Mouse (Mus musculus): Measurements from ENCODE around the gene Slc6a3. TPM values are rescaled to one million over a fixed set of nuclear protein-coding genes. Genes with fewer than 3 reads are reported as not detected.

The Slc6a3 gene
- polyA plus RNA-seq, 1 experiment from 2014 or later: not detected

DNA sequence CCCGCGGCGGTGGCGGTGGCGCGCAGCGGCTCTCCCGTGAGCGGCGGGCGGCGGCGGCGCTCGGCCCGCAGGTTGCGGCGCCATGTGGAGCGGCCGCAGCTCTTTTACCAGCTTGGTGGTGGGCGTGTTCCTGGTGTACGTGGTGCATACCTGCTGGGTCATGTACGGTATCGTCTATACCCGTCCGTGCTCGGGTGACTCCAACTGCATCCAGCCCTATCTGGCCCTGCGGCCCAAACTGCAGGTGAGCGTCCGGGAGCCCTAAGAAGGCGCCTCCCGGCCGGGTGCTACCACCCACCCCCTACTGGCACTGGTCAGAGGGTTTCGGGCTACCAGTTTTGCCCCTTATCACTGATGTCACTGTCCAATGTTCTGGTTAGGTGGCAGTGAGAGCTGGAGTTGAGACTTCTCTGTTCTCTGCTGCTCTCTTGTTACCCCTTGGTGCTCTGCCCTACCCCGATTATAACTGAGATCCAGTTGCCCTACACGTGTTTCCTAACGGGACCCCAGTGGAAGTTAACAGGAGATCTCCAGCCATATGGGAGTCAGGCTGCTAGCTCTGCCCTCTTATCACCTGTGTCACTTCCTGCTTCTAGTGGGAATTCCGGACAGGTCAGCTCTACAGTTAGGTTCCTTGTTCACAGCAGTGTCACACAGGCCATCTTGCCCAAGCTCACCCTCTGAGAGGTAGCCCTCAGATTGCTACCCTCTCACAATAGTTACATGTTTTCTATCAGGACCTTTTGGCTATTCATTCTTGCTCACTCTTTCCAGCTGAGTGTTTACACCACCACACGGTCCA lies 67.8 kb downstream of the Slc6a3 start:
- Histone ChIP-seq H3K9me3 (ENCODE audit: control insufficient read depth, low read length) (no peaks in the 10 kb centered on the region), H3K9ac (ENCODE audit: low read length) (peak overlapping the region; percentile 79), H3K27ac (replicated peaks) (peak overlapping the region; percentile 73), H3K4me1 (replicated peaks; ENCODE audit: control insufficient read depth, insufficient read depth) (peaks cover 4% of the 10 kb centered on the region; the same call in 1 of the 2 replicates), H3K27me3 (ENCODE audit: control insufficient read depth, insufficient read depth, low read length) (no peaks in the 10 kb centered on the region), H3K36me3 (ENCODE audit: control insufficient read depth, insufficient read depth, low read length) (peaks cover 14% of the 10 kb centered on the region), H3K4me2 (replicated peaks; ENCODE audit: low read depth) (peak overlapping the region; percentile 95), H3K4me3 (ENCODE audit: low read depth, low read length) (peak overlapping the region; percentile 73)
- 2% methylated on average over 39 of the region's 39 CpGs for WGBS
- TF ChIP-seq CTCF (IDR thresholded peaks at IDR 0.05; ENCODE audit: low read depth) (no peak), EP300 (optimal IDR thresholded peaks at IDR 0.05) (no peak)
- DNase-seq (ENCODE audit: low spot score) (no peak), ATAC-seq (ENCODE audit: low FRiP score, low TSS enrichment) (peak; percentile 83)

DNA sequence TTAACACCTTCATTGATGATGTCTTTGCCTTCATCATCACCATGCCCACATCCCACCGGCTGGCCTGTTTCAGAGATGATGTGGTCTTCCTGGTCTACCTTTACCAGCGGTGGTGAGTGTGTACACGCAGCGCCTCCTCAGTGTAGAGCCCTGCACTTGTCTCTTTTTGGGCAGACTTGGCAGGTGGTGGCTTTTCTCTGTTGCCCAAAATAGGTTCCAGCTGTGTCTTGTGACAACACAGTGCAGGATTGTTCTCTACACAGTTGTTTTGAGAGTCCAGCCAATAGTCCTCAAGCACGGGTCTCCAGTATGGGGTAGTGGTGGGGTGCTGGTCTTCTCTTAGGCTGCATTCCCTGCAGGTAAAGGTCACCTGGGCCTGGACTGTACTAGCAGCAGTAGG lies 81.9 kb downstream of the Slc6a3 start:
- ATAC-seq (ENCODE audit: low FRiP score, low TSS enrichment): no peak
- 91% methylated on average over 5 of the region's 5 CpGs for WGBS

DNA sequence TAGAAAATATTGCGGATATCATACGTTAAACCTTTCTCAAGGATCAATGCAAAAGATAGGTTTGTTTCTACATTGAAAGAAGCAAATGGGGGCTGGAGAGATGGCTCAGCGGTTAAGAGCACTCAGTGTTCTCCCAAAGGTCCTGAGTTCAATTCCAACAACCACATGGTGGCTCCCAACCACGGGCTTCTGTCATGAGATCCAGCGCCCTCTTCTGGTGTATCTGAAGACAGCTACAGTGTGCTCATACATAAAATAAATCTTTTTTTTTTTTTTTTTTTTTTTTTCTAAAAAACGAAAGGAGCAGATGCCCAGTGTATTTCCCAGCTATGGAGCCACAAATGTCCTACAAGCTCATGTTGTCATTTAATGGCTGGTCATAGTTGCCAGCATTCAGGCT lies 84.1 kb downstream of the Slc6a3 start:
- TF ChIP-seq CTCF (IDR thresholded peaks at IDR 0.05; ENCODE audit: low read depth): peak; percentile 49
- TF ChIP-seq EP300 (optimal IDR thresholded peaks at IDR 0.05): no peak
- ATAC-seq (ENCODE audit: low FRiP score, low TSS enrichment) (no peak), DNase-seq (ENCODE audit: low spot score) (no peak)
- Histone ChIP-seq H3K27ac (replicated peaks) (no peak overlapping the region), H3K36me3 (ENCODE audit: control insufficient read depth, insufficient read depth, low read length) (peaks cover 33% of the 10 kb centered on the region), H3K4me2 (replicated peaks; ENCODE audit: low read depth) (no peak overlapping the region), H3K9me3 (ENCODE audit: control insufficient read depth, low read length) (no peaks in the 10 kb centered on the region), H3K9ac (ENCODE audit: low read length) (no peak overlapping the region), H3K27me3 (ENCODE audit: control insufficient read depth, insufficient read depth, low read length) (no peaks in the 10 kb centered on the region), H3K4me1 (replicated peaks; ENCODE audit: control insufficient read depth, insufficient read depth) (no peaks in the 10 kb centered on the region), H3K4me3 (ENCODE audit: low read depth, low read length) (no peak overlapping the region)
- 70% methylated on average over 6 of the region's 6 CpGs for WGBS

More for the DNA sequence above, 81.9 kb downstream of the Slc6a3 start:
- Histone ChIP-seq H3K9me3 (ENCODE audit: control insufficient read depth, low read length) (no peaks in the 10 kb centered on the region), H3K4me2 (replicated peaks; ENCODE audit: low read depth) (no peak overlapping the region), H3K36me3 (ENCODE audit: control insufficient read depth, insufficient read depth, low read length) (peaks cover 43% of the 10 kb centered on the region), H3K4me1 (replicated peaks; ENCODE audit: control insufficient read depth, insufficient read depth) (no peaks in the 10 kb centered on the region), H3K9ac (ENCODE audit: low read length) (no peak overlapping the region), H3K27me3 (ENCODE audit: control insufficient read depth, insufficient read depth, low read length) (no peaks in the 10 kb centered on the region), H3K4me3 (ENCODE audit: low read depth, low read length) (no peak overlapping the region), H3K27ac (replicated peaks) (no peak overlapping the region)
- TF ChIP-seq CTCF (IDR thresholded peaks at IDR 0.05; ENCODE audit: low read depth) (no peak), EP300 (optimal IDR thresholded peaks at IDR 0.05) (no peak)
- no peak for DNase-seq (ENCODE audit: low spot score)

DNA sequence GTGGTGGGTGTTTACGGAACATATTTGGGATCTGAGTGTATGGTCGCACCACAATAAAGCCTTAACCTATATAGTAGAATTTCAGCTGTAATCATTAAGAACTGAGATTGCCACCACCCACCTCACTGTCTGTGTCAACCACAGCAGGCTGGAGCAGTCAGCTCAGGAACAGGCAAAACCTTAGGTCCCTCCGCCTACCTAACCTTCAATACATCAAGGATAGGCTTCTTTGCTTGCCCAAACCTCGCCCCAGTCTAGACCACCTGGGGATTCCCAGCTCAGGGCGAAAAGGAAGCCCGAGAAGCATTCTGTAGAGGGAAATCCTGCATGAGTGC lies 89.8 kb downstream of the Slc6a3 start:
- ATAC-seq (ENCODE audit: low FRiP score, low TSS enrichment) (no peak; the same call in 1 of the 2 replicates), DNase-seq (ENCODE audit: low spot score) (no peak)
- WGBS: 40% methylated on average over 6 of the region's 6 CpGs
- Histone ChIP-seq H3K4me3 (ENCODE audit: low read depth, low read length) (peak overlapping the region; percentile 53), H3K36me3 (ENCODE audit: control insufficient read depth, insufficient read depth, low read length) (peaks cover 3% of the 10 kb centered on the region; the same call in 1 of the 2 replicates), H3K27me3 (ENCODE audit: control insufficient read depth, insufficient read depth, low read length) (no peaks in the 10 kb centered on the region), H3K4me1 (replicated peaks; ENCODE audit: control insufficient read depth, insufficient read depth) (no peaks in the 10 kb centered on the region), H3K4me2 (replicated peaks; ENCODE audit: low read depth) (peak overlapping the region; percentile 90), H3K27ac (replicated peaks) (no peak overlapping the region), H3K9ac (ENCODE audit: low read length) (no peak overlapping the region), H3K9me3 (ENCODE audit: control insufficient read depth, low read length) (no peaks in the 10 kb centered on the region)
- TF ChIP-seq EP300 (optimal IDR thresholded peaks at IDR 0.05): no peak
- TF ChIP-seq CTCF (IDR thresholded peaks at IDR 0.05; ENCODE audit: low read depth): no peak

DNA sequence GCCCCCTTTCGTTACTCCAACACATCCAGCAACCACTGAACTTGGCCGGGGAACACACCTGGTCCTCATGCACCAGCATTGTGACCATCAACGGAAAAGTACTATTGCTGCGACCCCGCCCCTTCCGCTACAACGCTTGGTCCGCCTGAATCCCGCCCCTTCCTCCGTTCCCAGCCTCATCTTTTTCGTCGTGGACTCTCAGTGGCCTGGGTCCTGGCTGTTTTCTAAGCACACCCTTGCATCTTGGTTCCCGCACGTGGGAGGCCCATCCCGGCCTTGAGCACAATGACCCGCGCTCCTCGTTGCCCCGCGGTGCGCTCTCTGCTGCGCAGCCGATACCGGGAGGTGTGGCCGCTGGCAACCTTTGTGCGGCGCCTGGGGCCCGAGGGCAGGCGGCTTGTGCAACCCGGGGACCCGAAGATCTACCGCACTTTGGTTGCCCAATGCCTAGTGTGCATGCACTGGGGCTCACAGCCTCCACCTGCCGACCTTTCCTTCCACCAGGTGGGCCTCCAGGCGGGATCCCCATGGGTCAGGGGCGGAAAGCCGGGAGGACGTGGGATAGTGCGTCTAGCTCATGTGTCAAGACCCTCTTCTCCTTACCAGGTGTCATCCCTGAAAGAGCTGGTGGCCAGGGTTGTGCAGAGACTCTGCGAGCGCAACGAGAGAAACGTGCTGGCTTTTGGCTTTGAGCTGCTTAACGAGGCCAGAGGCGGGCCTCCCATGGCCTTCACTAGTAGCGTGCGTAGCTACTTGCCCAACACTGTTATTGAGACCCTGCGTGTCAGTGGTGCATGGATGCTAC lies 90.4 kb downstream of the Slc6a3 start, which contains the start of gene Tert:
Tert (plus strand) TSS at position 167 of the 805 bp plus-strand sequence.
- peak; percentile 62 for TF ChIP-seq CTCF (IDR thresholded peaks at IDR 0.05; ENCODE audit: low read depth)
- TF ChIP-seq EP300 (optimal IDR thresholded peaks at IDR 0.05): no peak
- Histone ChIP-seq H3K4me2 (replicated peaks; ENCODE audit: low read depth) (peak within 1 kb of the TSS; percentile 90), H3K36me3 (ENCODE audit: control insufficient read depth, insufficient read depth, low read length) (no peaks in the 10 kb centered on the region), H3K9me3 (ENCODE audit: control insufficient read depth, low read length) (no peaks in the 10 kb centered on the region), H3K4me3 (ENCODE audit: low read depth, low read length) (peak within 1 kb of the TSS; percentile 53), H3K27ac (replicated peaks) (no peak within 1 kb of the TSS), H3K4me1 (replicated peaks; ENCODE audit: control insufficient read depth, insufficient read depth) (no peaks in the 10 kb centered on the region), H3K9ac (ENCODE audit: low read length) (peak within 1 kb of the TSS; percentile 62), H3K27me3 (ENCODE audit: control insufficient read depth, insufficient read depth, low read length) (no peaks in the 10 kb centered on the region)
- DNase-seq (ENCODE audit: low spot score) (peak; percentile 68), ATAC-seq (ENCODE audit: low FRiP score, low TSS enrichment) (peak; percentile 74)
- WGBS: 7% methylated on average over 47 of the region's 47 CpGs

Other genes with a start within 250 kb of the Slc6a3 start
- 124 and 133 TPM in 2 replicates for gene Mrpl36, start 208.2 kb upstream of the Slc6a3 start, polyA plus RNA-seq (2015; fragmentation: Nextera tagmentation; extraction: Ambion mirVana)
- gene Ndufs6, start 208.2 kb upstream of the Slc6a3 start, polyA plus RNA-seq (2015; fragmentation: Nextera tagmentation; extraction: Ambion mirVana): 392 and 421 TPM in 2 replicates
- gene Lpcat1, start 69.5 kb upstream of the Slc6a3 start, polyA plus RNA-seq (2015; fragmentation: Nextera tagmentation; extraction: Ambion mirVana): 8.5 and 8.6 TPM in 2 replicates
- gene Clptm1l, start 67.3 kb downstream of the Slc6a3 start, polyA plus RNA-seq (2015; fragmentation: Nextera tagmentation; extraction: Ambion mirVana): 99.6 and 108 TPM in 2 replicates
- gene Tert, start 90.2 kb downstream of the Slc6a3 start, polyA plus RNA-seq (2015; fragmentation: Nextera tagmentation; extraction: Ambion mirVana): 0.33 and 0.52 TPM in 2 replicates
- gene Slc6a18, start 141.3 kb downstream of the Slc6a3 start, polyA plus RNA-seq (2015; fragmentation: Nextera tagmentation; extraction: Ambion mirVana): not detected in 2 replicates
- 8.8 and 9.2 TPM in 2 replicates for gene Slc6a19, start 168.1 kb downstream of the Slc6a3 start, polyA plus RNA-seq (2015; fragmentation: Nextera tagmentation; extraction: Ambion mirVana)
- 17.9 and 19.0 TPM in 2 replicates for gene Slc12a7, start 196.3 kb downstream of the Slc6a3 start, polyA plus RNA-seq (2015; fragmentation: Nextera tagmentation; extraction: Ambion mirVana)